Mouse (Mus musculus) spleen, postnatal 4 days (tissue): ENCODE measurements around the gene Pdcd5.

Source experiments
- DNase-seq, 2 experiments: peaks; one replicate each; pipeline ENCODE4 v3.0.0; 2022; ENCODE audit warnings: low spot score in 2 of 2

The Pdcd5 gene

DNA sequence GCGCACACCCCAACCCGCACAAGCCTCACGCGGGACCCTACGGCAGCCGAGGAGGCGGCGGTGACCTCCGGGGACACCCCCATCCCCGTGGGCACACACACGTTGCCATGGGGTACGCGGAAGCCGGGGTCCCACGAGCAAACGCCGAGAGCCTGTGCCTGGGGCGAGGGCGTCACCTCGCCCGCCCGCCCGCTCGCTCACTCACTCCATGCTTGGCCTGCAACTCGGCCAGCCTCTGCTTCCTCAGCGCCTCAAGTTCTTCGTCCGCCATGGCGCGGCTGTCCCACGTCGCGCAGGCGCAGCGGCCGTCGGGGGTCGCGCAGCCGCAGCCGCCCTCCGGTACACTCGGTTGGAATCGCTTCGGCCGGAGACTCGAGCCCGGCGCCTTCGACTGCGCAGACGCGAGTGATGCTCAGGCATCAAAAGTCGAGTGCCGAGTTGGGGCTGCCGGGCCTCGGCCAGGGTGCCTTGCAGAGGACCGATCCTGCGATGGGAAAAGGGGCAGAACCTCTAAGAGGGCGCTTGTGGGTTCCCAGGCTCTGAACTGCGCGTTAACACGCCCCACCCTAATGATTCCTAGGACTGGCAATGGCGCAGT, at the start of gene Pdcd5:
Gene Pdcd5, minus strand, starts transcription at position 421 of the 598 bp plus-strand sequence.
- peak; percentile 96 to 99 for DNase-seq

DNA sequence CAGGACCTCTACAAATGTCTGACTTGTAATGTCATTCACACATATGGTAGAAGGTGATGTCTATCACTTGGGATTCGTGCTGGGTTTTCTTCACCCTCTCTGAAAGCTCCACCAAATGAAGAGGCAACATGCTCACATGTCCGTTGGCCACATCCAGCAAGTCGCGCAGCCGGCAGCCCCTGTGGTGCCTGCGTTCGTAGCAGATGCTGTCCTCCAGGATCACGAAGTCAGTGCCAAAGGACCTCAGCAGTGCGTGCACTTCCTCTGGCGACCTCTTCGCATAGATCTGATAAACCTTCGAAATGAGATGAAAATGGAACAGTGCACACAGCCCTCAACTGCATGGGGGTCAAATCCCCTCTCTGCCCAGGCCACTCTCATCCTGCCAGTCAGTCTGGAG, 45.3 kb upstream of the Pdcd5 start:
- no peak for DNase-seq

GRCm38 (mm10) chr7:35692117-35692516, 44.8 kb upstream of the Pdcd5 start:
- DNase-seq, result no peak

DNA sequence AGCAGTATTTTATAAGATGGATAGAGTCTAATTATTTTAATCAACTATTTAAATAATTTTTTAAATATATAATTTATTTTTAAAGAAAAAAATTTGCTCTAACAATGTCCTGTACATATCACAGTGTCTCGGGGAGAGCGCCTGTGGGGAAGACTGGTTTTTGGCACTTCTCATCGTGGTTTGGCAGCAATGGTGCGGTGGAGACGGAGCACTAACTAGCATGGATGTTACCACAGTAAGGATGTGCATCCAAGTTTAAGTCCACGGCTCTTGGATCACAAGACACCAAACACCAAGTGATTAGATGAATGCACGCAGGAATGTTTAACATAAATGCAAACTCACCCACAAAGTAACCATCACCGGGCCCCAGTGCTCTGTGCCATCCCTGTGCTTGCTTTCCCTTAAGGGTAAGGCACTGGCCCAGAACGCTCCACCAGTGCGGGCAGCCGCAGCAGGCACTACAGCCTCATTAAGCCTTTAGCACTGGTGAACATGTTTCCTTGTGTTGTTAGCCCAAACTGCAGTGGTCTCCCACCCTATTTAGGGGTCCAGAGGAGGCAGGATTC, 41.5 kb upstream of the Pdcd5 start:
- no peak for DNase-seq

DNA sequence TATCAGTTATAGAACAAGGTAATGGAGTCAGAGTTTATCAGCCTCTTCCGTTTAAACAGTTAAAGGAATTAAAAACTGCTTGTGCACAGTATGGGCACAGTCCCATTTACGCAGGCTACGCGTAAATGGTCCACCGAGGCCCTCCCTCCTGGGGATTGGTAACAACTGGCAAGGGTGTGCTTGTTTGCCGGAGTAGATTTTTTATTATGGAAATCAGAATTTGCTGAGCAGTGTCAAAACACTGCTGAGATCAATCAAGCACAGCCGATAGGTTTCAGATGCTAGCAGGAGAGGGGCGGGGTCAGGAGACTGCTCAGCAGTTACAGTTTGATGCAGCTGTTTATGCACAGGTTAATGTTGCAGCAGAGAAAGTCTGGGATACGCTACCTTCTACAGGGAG, 41.0 kb upstream of the Pdcd5 start:
- no peak for DNase-seq

DNA sequence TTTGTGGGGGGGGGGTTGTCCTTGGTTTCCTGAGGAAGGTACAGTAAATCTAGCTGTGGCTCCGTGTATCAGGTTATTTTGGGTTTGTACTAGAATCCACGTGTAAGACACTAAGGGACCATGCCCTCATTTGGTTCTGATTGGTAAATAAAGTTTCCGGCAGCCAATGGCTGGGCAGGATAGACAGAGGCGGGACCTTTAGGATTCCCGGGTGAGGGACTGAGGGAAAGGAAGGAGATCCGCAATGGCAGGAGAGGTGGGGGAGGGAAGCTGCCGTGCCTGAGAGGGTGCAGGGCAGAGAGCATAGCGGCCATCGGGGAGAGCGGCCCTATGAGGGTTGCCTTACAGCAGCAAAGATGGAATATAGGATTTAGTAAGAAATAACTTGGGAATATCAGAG, 39.9 kb upstream of the Pdcd5 start:
- DNase-seq, result no peak

DNA sequence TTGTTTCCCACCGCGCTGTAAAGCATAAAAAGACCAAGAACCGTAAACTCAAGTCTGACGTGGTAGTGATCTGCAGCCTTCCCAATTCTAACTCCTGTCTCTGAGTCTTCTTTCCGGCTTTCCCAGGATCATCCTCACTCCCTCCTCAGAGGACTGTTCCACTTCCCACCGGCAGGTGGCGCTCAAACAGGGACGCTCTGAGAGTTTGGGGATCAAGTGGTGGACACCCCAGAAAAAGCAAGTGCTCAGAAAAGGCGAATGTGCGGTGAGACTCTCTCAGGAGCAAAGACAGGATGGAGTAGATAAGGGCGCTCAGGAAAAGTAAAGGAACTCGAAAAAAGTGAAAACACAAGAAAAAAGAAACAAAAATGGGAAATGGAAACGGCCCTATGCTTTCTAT, 39.4 kb upstream of the Pdcd5 start:
- peak; percentile 26 to 77 for DNase-seq

- no peak for DNase-seq
Measured at GRCm38 (mm10) chr7:35686216-35686615, 38.9 kb upstream of the Pdcd5 start.

GRCm38 (mm10) chr7:35683409-35684122, 36.2 kb upstream of the Pdcd5 start:
- DNase-seq, result no peak

DNA sequence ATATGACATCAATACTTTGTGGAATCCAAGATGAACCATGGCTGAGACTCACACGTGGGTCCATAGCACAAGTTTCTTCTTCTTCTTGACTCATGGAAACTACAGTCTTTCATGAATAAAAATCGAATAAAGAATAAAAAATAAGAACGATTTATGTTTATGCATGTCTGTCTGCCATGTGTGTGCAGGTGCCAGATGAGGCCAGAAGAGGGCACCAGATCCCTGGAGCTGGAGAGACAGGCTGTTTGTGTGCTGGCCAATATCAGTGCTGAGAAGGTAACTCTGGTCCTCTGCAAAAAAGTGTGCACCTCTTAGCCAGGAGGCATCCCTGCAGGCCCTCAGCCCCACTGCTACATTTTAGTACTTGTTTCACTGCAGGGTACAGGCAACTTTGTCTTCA, 34.2 kb upstream of the Pdcd5 start:
- DNase-seq, result no peak

DNA sequence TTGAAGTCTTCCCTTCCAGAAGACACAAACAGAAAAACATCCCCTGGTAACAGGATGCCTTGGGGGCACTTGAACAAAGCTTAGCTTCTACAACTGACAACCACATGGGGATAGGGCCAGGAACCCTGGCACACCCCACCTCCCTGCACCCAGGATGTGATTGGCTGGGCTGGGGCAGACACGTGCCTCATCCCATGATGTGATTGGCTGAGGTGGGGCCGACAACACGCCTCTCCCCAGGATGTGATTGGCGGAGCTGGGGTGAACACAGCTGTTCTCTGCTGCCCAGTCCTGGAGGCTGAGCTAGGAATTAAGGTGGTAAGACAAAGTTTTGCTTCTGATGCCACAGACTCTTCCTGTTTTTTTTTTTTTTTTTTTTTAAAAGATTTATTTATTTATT, 31.7 kb upstream of the Pdcd5 start:
- DNase-seq, result no peak

DNA sequence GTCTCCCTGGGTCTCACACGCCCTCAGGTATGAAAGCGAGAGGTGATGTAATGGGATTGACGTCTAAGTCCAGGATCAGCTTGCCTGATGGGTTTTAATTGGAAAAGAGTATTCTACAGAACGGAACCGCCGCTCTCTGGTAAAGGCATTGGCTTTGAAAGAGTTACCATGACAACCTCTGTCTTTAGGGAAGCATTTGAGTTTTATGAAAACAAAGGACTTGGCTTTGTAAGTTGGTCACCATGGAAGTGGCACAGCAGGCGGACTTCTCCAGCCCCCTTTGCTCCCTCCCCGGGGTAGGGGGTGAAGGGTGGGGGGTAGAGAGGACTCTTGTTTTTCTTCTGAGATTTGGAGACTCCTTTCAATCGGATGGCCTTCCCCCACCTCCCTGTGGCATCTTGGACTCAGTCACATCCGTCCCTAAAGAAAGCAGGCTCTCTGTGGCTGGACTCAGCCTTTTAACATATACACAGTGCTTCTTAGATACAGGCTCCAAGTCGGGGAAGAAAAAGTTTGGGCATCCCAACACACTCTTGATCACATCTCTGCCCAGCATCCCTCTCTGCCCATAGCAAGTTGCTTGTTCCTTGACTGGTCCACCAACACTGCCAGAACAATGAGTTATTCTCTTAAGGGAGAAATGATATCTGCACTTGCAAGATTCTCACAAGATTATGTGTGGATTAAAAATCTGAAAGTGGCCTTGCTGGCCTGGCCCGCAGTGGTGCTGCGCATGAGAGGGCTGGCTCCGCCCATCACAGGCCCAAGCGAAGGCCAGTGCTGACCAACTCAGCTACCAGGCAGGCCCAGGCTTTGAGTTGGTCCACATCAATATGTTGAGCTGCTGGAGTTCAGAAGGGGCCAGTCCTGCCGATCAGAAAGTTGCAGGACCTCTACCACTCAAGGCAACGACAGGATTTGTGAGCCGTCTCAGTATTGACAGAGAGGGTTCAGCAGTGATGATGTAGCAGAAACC, 21.0 kb upstream of the Pdcd5 start:
- no peak for DNase-seq

DNA sequence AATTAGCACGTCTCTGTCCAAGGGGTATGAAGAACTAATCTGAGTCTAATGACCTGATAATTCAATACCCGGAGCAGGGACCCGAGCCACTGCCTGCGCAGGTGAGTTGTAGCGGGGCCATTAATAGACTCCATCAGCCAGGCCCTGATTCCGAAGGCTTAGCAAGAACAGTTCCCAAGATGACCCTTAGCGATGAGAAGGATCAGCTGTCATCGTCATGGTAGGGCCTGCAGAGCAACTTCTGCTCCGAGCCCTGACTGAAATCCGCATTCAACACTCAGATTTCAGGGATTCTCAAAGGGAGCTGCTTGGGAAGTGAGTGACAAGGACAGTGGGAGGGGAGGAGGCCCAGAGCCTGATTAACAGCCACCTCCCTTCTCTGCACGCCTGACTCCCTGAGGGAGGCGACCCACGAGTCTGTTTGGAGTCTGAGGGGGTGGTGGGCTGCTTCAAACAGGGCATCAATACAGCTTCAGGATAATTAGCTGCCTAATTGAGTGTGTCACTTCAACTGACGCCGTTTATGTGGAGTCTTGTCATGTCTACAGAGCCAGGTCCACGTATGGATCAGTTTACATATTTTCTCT, 16.6 kb upstream of the Pdcd5 start:
- no peak for DNase-seq

DNA sequence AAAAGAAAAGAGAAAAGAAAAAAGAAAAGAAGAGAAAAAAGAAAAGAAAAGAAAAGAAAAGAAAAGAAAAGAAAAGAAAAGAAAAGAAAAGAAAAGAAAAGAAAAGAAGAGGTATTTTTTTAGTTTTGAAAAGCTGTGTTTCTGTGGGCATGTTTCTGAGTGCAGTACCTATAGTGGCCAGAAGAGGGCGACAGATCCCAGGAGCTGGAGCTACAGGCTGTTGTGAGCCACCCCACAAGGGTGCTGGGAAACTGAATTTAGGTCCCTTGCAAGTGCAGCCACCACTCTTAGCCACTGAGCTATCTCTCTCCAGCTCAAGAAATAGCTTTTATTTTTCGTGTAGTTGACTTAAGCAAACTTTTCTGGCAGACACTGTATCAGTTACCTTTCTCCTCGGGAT, 11.9 kb upstream of the Pdcd5 start:
- DNase-seq, result peak; percentile 34 to 83

DNA sequence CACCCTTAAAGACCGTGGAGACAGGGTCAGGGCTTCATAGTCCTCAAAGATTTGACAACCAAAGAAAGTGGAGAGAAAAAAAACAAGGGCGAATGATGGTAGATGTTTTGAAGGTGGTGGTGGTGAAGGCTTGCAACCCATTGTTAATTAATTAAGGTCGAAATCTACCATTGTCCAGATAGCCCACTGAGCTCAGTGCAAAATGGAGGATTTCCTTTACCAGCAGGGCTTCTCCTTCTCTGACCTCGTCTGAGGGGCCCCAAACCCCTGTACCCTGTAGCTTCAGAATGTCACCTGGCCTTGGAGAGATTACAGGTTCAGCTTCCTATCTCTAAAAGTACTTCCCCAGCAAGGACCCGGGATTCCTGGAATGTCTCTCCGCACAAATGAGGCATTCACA, 10.5 kb upstream of the Pdcd5 start:
- no peak for DNase-seq

DNA sequence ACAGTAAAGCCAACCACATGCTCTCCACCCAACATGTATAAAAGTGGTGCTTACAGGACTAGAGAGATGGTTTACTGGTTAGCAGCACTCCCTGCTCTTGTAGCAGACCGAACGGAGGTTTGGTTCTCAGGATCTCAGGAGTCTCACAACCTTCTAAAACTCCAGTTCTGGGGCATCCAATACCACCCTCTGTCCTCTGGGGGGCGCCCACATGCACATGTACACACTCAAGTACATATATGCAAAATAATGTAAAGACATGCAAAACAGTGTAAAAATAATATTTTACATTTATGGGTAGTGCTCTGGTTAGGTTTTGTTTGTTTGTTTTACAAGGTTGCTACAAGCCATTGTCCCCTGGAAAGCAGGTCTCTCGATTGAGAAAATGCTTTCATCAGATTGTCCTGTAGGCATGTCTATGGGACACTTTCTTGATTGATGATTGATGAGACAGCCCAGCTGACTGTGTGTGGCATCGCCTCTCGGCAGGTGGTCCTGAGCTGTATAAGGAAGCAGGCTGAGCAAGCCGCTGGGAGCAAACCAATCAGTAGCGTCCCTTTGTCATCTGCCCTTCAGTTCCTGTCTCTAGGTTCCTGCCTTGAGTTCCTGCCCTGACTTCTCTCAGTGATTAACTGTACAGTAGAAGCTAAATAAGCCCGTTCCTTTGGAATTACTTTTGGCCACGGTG, 4.4 kb upstream of the Pdcd5 start:
- no peak for DNase-seq

DNA sequence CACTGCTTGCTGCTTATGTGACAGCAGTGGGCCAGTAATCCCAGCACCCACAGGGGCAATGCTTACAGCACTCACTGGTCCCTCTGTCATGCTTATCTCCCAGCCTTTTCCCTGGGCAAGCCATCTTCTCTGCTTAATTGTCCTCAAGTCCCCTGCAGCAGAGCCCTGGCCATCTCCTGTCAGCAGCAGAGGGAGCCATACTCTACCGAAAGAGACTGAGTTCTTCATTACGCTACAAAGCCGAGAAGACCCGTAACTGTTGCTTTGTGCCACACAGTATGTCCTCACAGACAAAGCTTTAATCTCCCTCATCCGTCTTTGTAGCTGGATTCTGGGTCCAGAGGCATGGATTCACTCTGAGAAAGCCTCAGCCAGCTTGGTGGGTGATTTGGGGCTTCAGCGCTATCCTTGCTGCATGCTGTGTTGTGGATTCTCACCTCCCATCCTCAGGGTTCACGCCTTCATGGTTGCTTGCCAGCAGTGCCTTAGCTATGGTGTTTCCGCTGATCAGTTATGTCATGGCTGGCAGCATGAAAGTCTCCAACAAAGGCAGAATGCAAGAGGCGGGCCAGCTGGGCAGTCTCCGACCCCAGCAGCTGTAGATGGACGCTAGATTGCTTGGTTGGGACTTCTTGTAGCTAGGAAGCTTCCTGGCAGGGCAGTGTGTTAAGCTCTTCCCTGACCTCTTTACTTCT, 3.5 kb upstream of the Pdcd5 start:
- DNase-seq, result no peak

- peak; percentile 79 to 80 for DNase-seq
Measured at GRCm38 (mm10) chr7:35649071-35649470, 1.8 kb upstream of the Pdcd5 start.

GRCm38 (mm10) chr7:35648239-35649069, 1.1 kb upstream of the Pdcd5 start:
- no peak for DNase-seq
